Mouse (Mus musculus) adrenal gland, postnatal 25 days (tissue): ENCODE results near the gene Btbd9. TPM values are rescaled to one million over a fixed set of nuclear protein-coding genes. Genes with fewer than 3 reads are reported as not detected.

Experiments used
- DNase-seq: peaks from one replicate; pipeline ENCODE4 v3.0.0; 2021; ENCODE audit warnings: mixed read lengths
- total RNA-seq: library from RNA; stranded (reverse); gene quantifications from 2 replicates; pipeline ENCODE4 v1.2.3, GENCODE M21; 2021

Btbd9 gene
- total RNA-seq, 1 experiment from 2014 or later, result 41.3 TPM

GRCm38 (mm10) chr17:30278596-30279378 is 297.5 kb downstream of the Btbd9 start:
- no peak for DNase-seq

- DNase-seq, result no peak
Observed at GRCm38 (mm10) chr17:30276477-30276876, 299.8 kb downstream of the Btbd9 start.

GRCm38 (mm10) chr17:30272769-30273168 is 303.5 kb downstream of the Btbd9 start:
- DNase-seq, result no peak

GRCm38 (mm10) chr17:30269136-30270063 is 306.9 kb downstream of the Btbd9 start:
- no peak for DNase-seq

- no peak for DNase-seq
Observed at GRCm38 (mm10) chr17:30268456-30268855, 307.8 kb downstream of the Btbd9 start.

- no peak for DNase-seq
Observed at GRCm38 (mm10) chr17:30267432-30267973, 308.8 kb downstream of the Btbd9 start.

GRCm38 (mm10) chr17:30263535-30263934 is 312.8 kb downstream of the Btbd9 start:
- no peak for DNase-seq

GRCm38 (mm10) chr17:30262943-30263342 is 313.3 kb downstream of the Btbd9 start:
- DNase-seq, result no peak

GRCm38 (mm10) chr17:30262440-30262839 is 313.8 kb downstream of the Btbd9 start:
- DNase-seq, result no peak

GRCm38 (mm10) chr17:30261983-30262340 is 314.3 kb downstream of the Btbd9 start:
- DNase-seq, result no peak

- no peak for DNase-seq
Observed at GRCm38 (mm10) chr17:30261307-30261982, 314.8 kb downstream of the Btbd9 start.

- DNase-seq, result no peak
Observed at GRCm38 (mm10) chr17:30260641-30261306, 315.5 kb downstream of the Btbd9 start.

- DNase-seq, result no peak
Observed at GRCm38 (mm10) chr17:30259938-30260337, 316.4 kb downstream of the Btbd9 start.

- DNase-seq, result no peak
Observed at GRCm38 (mm10) chr17:30258480-30258879, 317.8 kb downstream of the Btbd9 start.

- no peak for DNase-seq
Observed at GRCm38 (mm10) chr17:30255928-30256560, 320.2 kb downstream of the Btbd9 start.

- no peak for DNase-seq
Observed at GRCm38 (mm10) chr17:30253924-30254323, 322.4 kb downstream of the Btbd9 start.

- DNase-seq, result no peak
Observed at GRCm38 (mm10) chr17:30253028-30253427, 323.3 kb downstream of the Btbd9 start.

GRCm38 (mm10) chr17:30245308-30245706 is 331.0 kb downstream of the Btbd9 start:
- peak; percentile 23 for DNase-seq

GRCm38 (mm10) chr17:30244651-30245307 is 331.5 kb downstream of the Btbd9 start:
- DNase-seq, result no peak

- DNase-seq, result peak; percentile 37
Observed at GRCm38 (mm10) chr17:30243540-30243939, 332.7 kb downstream of the Btbd9 start.

- no peak for DNase-seq
Observed at GRCm38 (mm10) chr17:30242647-30243046, 333.6 kb downstream of the Btbd9 start.
